In genomic region chr7:122158488-122158887, GRCm38 (mm10) we compare ENCODE assay signal across 7 mouse cellular contexts. TPM values are rescaled to one million over a fixed set of nuclear protein-coding genes. Genes with fewer than 3 reads are reported as not detected.
DNase-seq lines count a peak whose midpoint lies in the region; ATAC-seq and TF ChIP-seq lines count a peak whose summit lies in the region.

No protein-coding gene starts in this region.

- peak overlapping the region; percentile 90 for H3K4me3 ChIP-seq in testis, adult 2 months (ENCODE audit: control insufficient read depth, low read depth, low read length)
- H3K4me3 ChIP-seq in forebrain, postnatal 0 days (ENCODE audit: low read depth, low read length) = peak overlapping the region; percentile 42
- peak overlapping the region; percentile 89 to 96 for H3K4me3 ChIP-seq in liver, embryonic 14.5 days (ENCODE audit: insufficient read depth in 1 of 2, low read depth in 2 of 2, low read length in 2 of 2)

- no peak for TF ChIP-seq CTCF in testis, adult 2 months (IDR thresholded peaks at IDR 0.05; ENCODE audit: control insufficient read depth, insufficient read depth, insufficient replicate concordance, low read depth, low read length)
- no peak for TF ChIP-seq CTCF in forebrain, postnatal 0 days (IDR thresholded peaks at IDR 0.05; ENCODE audit: low read depth)
- TF ChIP-seq CTCF in liver, embryonic 14.5 days (IDR thresholded peaks at IDR 0.05; ENCODE audit: low read depth) = no peak

- no peaks in the 10 kb centered on the region; the same call in 1 of the 2 replicates for H3K36me3 ChIP-seq in testis, adult 2 months (ENCODE audit: control insufficient read depth, insufficient read depth, low read length)
- peaks cover 3% of the 10 kb centered on the region; the same call in 1 of the 2 replicates for H3K36me3 ChIP-seq in forebrain, postnatal 0 days (ENCODE audit: insufficient read depth)
- H3K36me3 ChIP-seq in liver, embryonic 14.5 days (replicated peaks; ENCODE audit: control insufficient read depth, insufficient read depth, low read depth) = peaks cover 31% of the 10 kb centered on the region

- peak overlapping the region; percentile 49 for H3K9ac ChIP-seq in forebrain, postnatal 0 days
- peak overlapping the region; percentile 94 for H3K9ac ChIP-seq in liver, embryonic 14.5 days (replicated peaks)

- peak overlapping the region; percentile 94 for H3K4me2 ChIP-seq in forebrain, postnatal 0 days (ENCODE audit: low read depth)
- H3K4me2 ChIP-seq in liver, embryonic 14.5 days (ENCODE audit: low read depth) = peak overlapping the region; percentile 88

- peaks cover 17% of the 10 kb centered on the region for H3K4me1 ChIP-seq in testis, adult 2 months (ENCODE audit: control insufficient read depth, insufficient read depth, low read length)
- peaks cover 9% of the 10 kb centered on the region for H3K4me1 ChIP-seq in forebrain, postnatal 0 days (ENCODE audit: insufficient read depth)
- peaks cover 12 to 22% of the 10 kb centered on the region in 2 experiments for H3K4me1 ChIP-seq in liver, embryonic 14.5 days (replicated peaks; ENCODE audit: control insufficient read depth in 2 of 2, insufficient read depth in 2 of 2, low read length in 1 of 2)

- ATAC-seq in forebrain, postnatal 0 days = no peak
- ATAC-seq in liver, embryonic 14.5 days (ENCODE audit: insufficient read depth) = 0 out of 2 replicates have a peak, but pooled peaks have one; percentile 4
- ATAC-seq in frontal cortex, adult (ENCODE audit: low TSS enrichment) = no peak

- H3K27ac ChIP-seq in testis, adult 2 months (ENCODE audit: control insufficient read depth, insufficient read depth, low read depth, low read length) = peak overlapping the region; percentile 73
- no peak overlapping the region for H3K27ac ChIP-seq in forebrain, postnatal 0 days (ENCODE audit: low read depth, low read length)
- peak overlapping the region; percentile 80 for H3K27ac ChIP-seq in liver, embryonic 14.5 days

- no peaks in the 10 kb centered on the region for H3K9me3 ChIP-seq in forebrain, postnatal 0 days (ENCODE audit: low read length)
- H3K9me3 ChIP-seq in liver, embryonic 14.5 days (ENCODE audit: control insufficient read depth, low read length) = no peaks in the 10 kb centered on the region

- TF ChIP-seq POLR2A in testis, adult 2 months (IDR thresholded peaks at IDR 0.05; ENCODE audit: control insufficient read depth, low read depth, low read length) = no peak

- no peak for DNase-seq in testis, postnatal 10 days (ENCODE audit: low spot score)
- DNase-seq in forebrain, postnatal 0 days = no peak
- peak in 1 of 3 experiments; percentile 13 for DNase-seq in liver, embryonic 14.5 days (ENCODE audit: low read depth in 3 of 3, low spot score in 3 of 3)
- DNase-seq in B cell, adult 2 months = no peak
- DNase-seq in left cerebral cortex, postnatal 10 days (ENCODE audit: extremely low spot score in 1 of 2, low spot score in 2 of 2) = no peak

- H3K27me3 ChIP-seq in testis, adult 2 months (ENCODE audit: control insufficient read depth, insufficient read depth, low read length) = no peaks in the 10 kb centered on the region
- no peaks in the 10 kb centered on the region for H3K27me3 ChIP-seq in forebrain, postnatal 0 days (ENCODE audit: insufficient read depth, low read length)
- H3K27me3 ChIP-seq in liver, embryonic 14.5 days (ENCODE audit: control insufficient read depth, insufficient read depth, low read length) = no peaks in the 10 kb centered on the region

- WGBS in forebrain, postnatal 0 days = 3% methylated on average over 13 of the region's 13 CpGs
- WGBS in liver, embryonic 14.5 days (ENCODE audit: insufficient replicate concordance) = 7% methylated on average over 13 of the region's 13 CpGs

- no peak for TF ChIP-seq EP300 in liver, embryonic 14.5 days (IDR thresholded peaks at IDR 0.05; ENCODE audit: low read depth)

- intact Hi-C loops in left cerebral cortex, postnatal 10 days (cut with DNase I) = no loop called here

RNA-seq across cellular contexts. Expression of gene Plk1, which starts 0.8 kb away (rescaled TPM):
- 52.8 and 62.3 TPM in 2 replicates for polyA plus RNA-seq in testis, adult 2 months (2012; rRNA removed)
- total RNA-seq in forebrain, postnatal 0 days (2014; rRNA removed) = 4.0 and 7.3 TPM in 2 replicates
- polyA plus RNA-seq in forebrain, postnatal 0 days (2015; fragmentation: Nextera tagmentation; extraction: Ambion mirVana) = 10.5 and 11.4 TPM in 2 replicates
- 53.5 and 59.6 TPM in 2 replicates for polyA plus RNA-seq in liver, embryonic 14.5 days (2012; rRNA removed)
- polyA plus RNA-seq in liver, embryonic 14.5 days (2014; fragmentation: Nextera tagmentation; extraction: Ambion mirVana) = 77.0 and 87.0 TPM in 2 replicates
- total RNA-seq in left cerebral cortex, postnatal 10 days (2021) = 1 to 10 TPM; 3.1 to 4.0 TPM

RNA-seq across cellular contexts. Expression of gene Dctn5, which starts 25.6 kb away (rescaled TPM):
- polyA plus RNA-seq in testis, adult 2 months (2012; rRNA removed) = 32.1 and 33.0 TPM in 2 replicates
- 108 and 114 TPM in 2 replicates for total RNA-seq in forebrain, postnatal 0 days (2014; rRNA removed)
- polyA plus RNA-seq in forebrain, postnatal 0 days (2015; fragmentation: Nextera tagmentation; extraction: Ambion mirVana) = 136 and 157 TPM in 2 replicates
- polyA plus RNA-seq in liver, embryonic 14.5 days (2012; rRNA removed) = 29.6 and 32.6 TPM in 2 replicates
- polyA plus RNA-seq in liver, embryonic 14.5 days (2014; fragmentation: Nextera tagmentation; extraction: Ambion mirVana) = 38.5 and 39.0 TPM in 2 replicates
- 100 to 1,000 TPM; 103 to 107 TPM for total RNA-seq in left cerebral cortex, postnatal 10 days (2021)

RNA-seq across cellular contexts. Expression of gene Palb2, which starts 25.7 kb away (rescaled TPM):
- 3.5 and 4.8 TPM in 2 replicates for polyA plus RNA-seq in testis, adult 2 months (2012; rRNA removed)
- total RNA-seq in forebrain, postnatal 0 days (2014; rRNA removed) = 1.8 and 4.1 TPM in 2 replicates
- polyA plus RNA-seq in forebrain, postnatal 0 days (2015; fragmentation: Nextera tagmentation; extraction: Ambion mirVana) = 1.3 and 1.4 TPM in 2 replicates
- 8.7 and 9.4 TPM in 2 replicates for polyA plus RNA-seq in liver, embryonic 14.5 days (2012; rRNA removed)
- 10.7 and 13.9 TPM in 2 replicates for polyA plus RNA-seq in liver, embryonic 14.5 days (2014; fragmentation: Nextera tagmentation; extraction: Ambion mirVana)
- 1 to 10 TPM; 1.9 to 3.4 TPM for total RNA-seq in left cerebral cortex, postnatal 10 days (2021)

RNA-seq across cellular contexts. Expression of gene Ern2, which starts 27.5 kb away (rescaled TPM):
- 0.17 and 0.19 TPM in 2 replicates for polyA plus RNA-seq in testis, adult 2 months (2012; rRNA removed)
- total RNA-seq in forebrain, postnatal 0 days (2014; rRNA removed) = 1.8 and 3.0 TPM in 2 replicates
- 0.60 and 0.96 TPM in 2 replicates for polyA plus RNA-seq in forebrain, postnatal 0 days (2015; fragmentation: Nextera tagmentation; extraction: Ambion mirVana)
- 0.01 TPM in 1 of 2 replicates, not detected in the other for polyA plus RNA-seq in liver, embryonic 14.5 days (2012; rRNA removed)
- polyA plus RNA-seq in liver, embryonic 14.5 days (2014; fragmentation: Nextera tagmentation; extraction: Ambion mirVana) = not detected in 2 replicates
- total RNA-seq in left cerebral cortex, postnatal 10 days (2021) = 1 to 10 TPM in 1 of 2 experiments, under 1 TPM in 1; 0.92 to 1.1 TPM

RNA-seq across cellular contexts. Expression of gene Ndufab1, which starts 56.8 kb away (rescaled TPM):
- polyA plus RNA-seq in testis, adult 2 months (2012; rRNA removed) = 55.4 and 101 TPM in 2 replicates
- total RNA-seq in forebrain, postnatal 0 days (2014; rRNA removed) = 28.4 and 42.9 TPM in 2 replicates
- polyA plus RNA-seq in forebrain, postnatal 0 days (2015; fragmentation: Nextera tagmentation; extraction: Ambion mirVana) = 655 and 742 TPM in 2 replicates
- 32.6 and 58.5 TPM in 2 replicates for polyA plus RNA-seq in liver, embryonic 14.5 days (2012; rRNA removed)
- 419 and 440 TPM in 2 replicates for polyA plus RNA-seq in liver, embryonic 14.5 days (2014; fragmentation: Nextera tagmentation; extraction: Ambion mirVana)
- total RNA-seq in left cerebral cortex, postnatal 10 days (2021) = 100 to 1,000 TPM; 274 TPM

Comparison
In these comparisons a context has a peak if more than half of its experiments do, and no peak if none do; other contexts are left out.
1. H3K4me3 ChIP-seq: peak in every context shown above with its lines; median percentile 92 in liver, embryonic 14.5 days; 90 in testis, adult 2 months; 42 in forebrain, postnatal 0 days.